Mouse (Mus musculus) lung, postnatal 0 days (tissue): ENCODE measurements around the gene Ubqln2.

Experiments used
- CTCF ChIP-seq: IDR thresholded peaks from 2 replicates; pipeline ENCODE4 v1.5.1; 2016; ENCODE audit warnings: antibody characterized with exemption, mild to moderate bottlenecking
- EP300 ChIP-seq: IDR thresholded peaks from 2 replicates; pipeline ENCODE4 v1.6.1; 2016; ENCODE audit warnings: antibody characterized with exemption, mild to moderate bottlenecking, control low read depth

GRCm38 (mm10) chrX:153492326-153492725 lies 5.7 kb upstream of the Ubqln2 start:
- no peak for TF ChIP-seq EP300
- no peak for TF ChIP-seq CTCF
